Mouse (Mus musculus) megakaryocyte-erythroid progenitor cell, adult 5 weeks (primary cell): Measurements from ENCODE around the gene Tcl1b4. TPM values are rescaled to one million over a fixed set of nuclear protein-coding genes. Genes with fewer than 3 reads are reported as not detected.

Experiments used
- polyA plus RNA-seq: library from polyadenylated mRNA; stranded (reverse); fragments of >175 nt; gene quantifications from 2 replicates; pipeline ENCODE4 v1.2.3, GENCODE M21; 2012

The Tcl1b4 gene
- not detected in 2 replicates for polyA plus RNA-seq

GRCm38 (mm10) chr12:105201657-105202056, at the start of gene Tcl1b4:
Gene Tcl1b4 (plus strand): TSS chr12:105201957.

GRCm38 (mm10) chr12:105159390-105159789, 42.4 kb upstream of the Tcl1b4 start, which contains the start of gene Tcl1b1:
Gene Tcl1b1 (plus strand): TSS chr12:105159690.

GRCm38 (mm10) chr12:105176044-105176443, 25.7 kb upstream of the Tcl1b4 start, which contains the start of gene Tcl1b5:
Gene Tcl1b5 (plus strand): TSS chr12:105176344.

GRCm38 (mm10) chr12:105190743-105191142, 11.0 kb upstream of the Tcl1b4 start, which contains the start of gene Tcl1b3:
Gene Tcl1b3 (plus strand): TSS chr12:105191043.

GRCm38 (mm10) chr12:105222601-105223319, 21.0 kb downstream of the Tcl1b4 start, which contains the start of gene Tcl1:
Gene Tcl1 (minus strand): TSS chr12:105222793.

Other genes with a start within 250 kb of the Tcl1b4 start
- 24.0 and 25.7 TPM in 2 replicates for gene Syne3, start 192.1 kb upstream of the Tcl1b4 start, polyA plus RNA-seq
- gene Glrx5, start 169.3 kb upstream of the Tcl1b4 start, polyA plus RNA-seq, result 81.9 and 122 TPM in 2 replicates
- not detected in 2 replicates for gene Tcl1b2, start 55.9 kb upstream of the Tcl1b4 start, polyA plus RNA-seq
- gene Tcl1b1, start 42.3 kb upstream of the Tcl1b4 start, polyA plus RNA-seq, result not detected in 2 replicates
- gene Tcl1b5, start 25.6 kb upstream of the Tcl1b4 start, polyA plus RNA-seq, result not detected in 2 replicates
- not detected in 2 replicates for gene Tcl1b3, start 10.9 kb upstream of the Tcl1b4 start, polyA plus RNA-seq
- not detected in 2 replicates for gene Tcl1, start 20.8 kb downstream of the Tcl1b4 start, polyA plus RNA-seq
- gene Tunar, start 131.9 kb downstream of the Tcl1b4 start, polyA plus RNA-seq, result not detected in 2 replicates